Mouse (Mus musculus) gastrocnemius, adult 2 months (tissue): ENCODE data around the gene A2m. TPM values are rescaled to one million over a fixed set of nuclear protein-coding genes. Genes with fewer than 3 reads are reported as not detected.

Experiments used
- DNase-seq: peaks from one replicate; pipeline ENCODE4 v3.0.0; 2022
- H3K27ac ChIP-seq: fragments of 200-600 bp; 2 replicates; pipeline ENCODE4 v1.8.1; 2022; ENCODE audit warnings: mild to moderate bottlenecking
- H3K4me3 ChIP-seq: fragments of 200-600 bp; 2 replicates; pipeline ENCODE4 v1.8.1; 2022; ENCODE audit warnings: mild to moderate bottlenecking, moderate library complexity
- CTCF ChIP-seq: fragments of 200-600 bp; IDR thresholded peaks from 2 replicates; pipeline ENCODE4 v1.8.1; 2022; ENCODE audit warnings: antibody characterized with exemption, mild to moderate bottlenecking, moderate library complexity
- intact Hi-C: fragments of 180-260 bp; cut with DNase I; formaldehyde crosslinking; loops from one replicate; pipeline ENCODE4 v1.15.1; 2025
- long read RNA-seq, 2 experiments: library from polyadenylated mRNA; stranded (forward); transcript quantifications; one replicate each; pipeline ENCODE4 v2.0.0; 2021
- total RNA-seq, 2 experiments: library from RNA; stranded (reverse); gene quantifications; 2 replicates each; pipeline ENCODE4 v1.2.3; 2021

Gene A2m
- not detected for total RNA-seq
- long read RNA-seq, experiment 1 = 0 reads
- long read RNA-seq, experiment 2 = 0 reads

DNA sequence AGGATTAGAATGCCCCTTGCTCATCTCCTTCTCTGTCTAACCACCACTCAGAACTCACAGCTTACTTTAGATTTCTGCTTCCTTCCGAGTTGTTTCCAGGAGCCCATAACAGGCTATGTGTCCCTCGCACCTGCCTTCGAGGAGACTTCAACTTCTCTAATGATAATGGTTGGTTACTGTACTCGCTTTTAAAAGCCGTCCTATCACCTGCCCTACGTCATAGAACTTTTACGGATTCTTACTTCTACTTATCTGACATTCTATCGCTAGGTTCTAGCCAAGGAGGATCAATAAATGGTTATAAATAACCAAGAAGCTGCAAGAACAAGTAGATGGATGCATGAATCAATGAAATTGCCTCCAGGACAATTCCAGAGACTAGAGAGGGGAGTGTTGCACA lies at the start of gene A2m:
TSS of gene A2m (plus strand) at position 301 of the 400 bp plus-strand sequence.
- intact Hi-C loops = no loop called here
- TF ChIP-seq CTCF = no peak
- H3K4me3 ChIP-seq = no peak within 1 kb of the TSS

DNA sequence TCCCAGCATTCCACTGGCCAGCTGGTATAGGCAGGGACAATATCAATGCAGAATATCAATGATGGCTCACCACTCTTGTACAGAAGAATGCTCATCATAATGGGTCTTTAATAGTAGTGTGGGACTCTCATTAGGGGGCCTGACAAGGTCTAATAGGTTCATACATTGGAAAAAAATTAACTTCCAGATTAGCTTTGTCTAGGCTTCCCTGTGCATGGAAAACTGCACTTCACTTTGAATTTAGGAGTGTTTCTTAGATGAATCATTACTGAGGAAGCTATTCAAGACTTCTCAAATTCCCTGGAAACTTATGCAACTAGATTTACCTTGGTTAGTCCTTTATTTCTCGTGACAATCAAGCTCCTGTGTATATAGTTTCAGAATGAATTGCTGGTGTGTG lies 45.0 kb upstream of the A2m start:
- Histone ChIP-seq H3K27ac (no peak overlapping the region), H3K4me3 (no peak overlapping the region)
- TF ChIP-seq CTCF = no peak
- no peak for DNase-seq
- intact Hi-C loops = no loop called here

More for the DNA sequence above, at the start of gene A2m:
- DNase-seq = no peak
- H3K27ac ChIP-seq = no peak within 1 kb of the TSS

DNA sequence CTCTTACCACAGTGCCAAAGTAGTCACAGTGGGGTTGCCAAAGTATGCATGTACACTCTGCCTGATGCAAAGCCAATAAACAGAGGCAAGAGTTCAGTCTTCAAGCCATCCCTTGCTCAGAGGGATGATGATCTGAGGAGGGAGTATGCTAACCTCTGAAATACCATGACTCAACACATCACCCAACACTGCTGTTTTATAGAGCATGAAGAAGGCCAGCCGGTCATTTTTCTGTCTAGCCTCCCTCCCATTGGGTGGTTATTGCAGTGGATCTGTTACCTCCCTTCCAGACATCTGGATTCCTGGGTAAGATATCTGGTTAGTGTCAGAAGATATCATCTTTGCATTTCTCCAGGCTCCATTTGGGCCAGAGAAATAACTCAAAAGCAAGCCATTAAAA lies 34.2 kb upstream of the A2m start:
- no peak overlapping the region for H3K4me3 ChIP-seq
- TF ChIP-seq CTCF = no peak
- intact Hi-C loops = no loop called here
- no peak overlapping the region for H3K27ac ChIP-seq
- DNase-seq = no peak

DNA sequence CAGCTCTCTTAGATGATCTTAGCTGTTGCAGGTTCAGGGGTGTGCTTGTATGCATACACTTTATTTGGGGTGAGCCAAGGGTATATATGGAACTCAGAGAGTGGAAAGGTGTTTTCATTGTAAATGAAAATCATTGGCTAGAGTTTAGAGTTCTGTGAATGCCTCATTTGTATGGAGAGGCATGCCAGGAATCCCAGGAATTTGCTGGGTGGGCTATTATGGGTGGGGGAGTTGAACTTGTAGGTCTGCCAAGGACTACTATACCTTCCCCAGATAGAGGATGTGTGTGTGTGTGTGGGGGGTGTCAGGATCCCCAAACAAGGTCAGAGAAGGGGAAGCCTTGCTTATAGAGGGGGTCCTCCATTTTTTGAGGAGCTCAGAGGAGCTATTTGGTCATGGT lies 27.3 kb upstream of the A2m start:
- no peak for DNase-seq
- intact Hi-C loops = no loop called here
- H3K4me3 ChIP-seq = no peak overlapping the region
- no peak overlapping the region for H3K27ac ChIP-seq
- no peak for TF ChIP-seq CTCF

DNA sequence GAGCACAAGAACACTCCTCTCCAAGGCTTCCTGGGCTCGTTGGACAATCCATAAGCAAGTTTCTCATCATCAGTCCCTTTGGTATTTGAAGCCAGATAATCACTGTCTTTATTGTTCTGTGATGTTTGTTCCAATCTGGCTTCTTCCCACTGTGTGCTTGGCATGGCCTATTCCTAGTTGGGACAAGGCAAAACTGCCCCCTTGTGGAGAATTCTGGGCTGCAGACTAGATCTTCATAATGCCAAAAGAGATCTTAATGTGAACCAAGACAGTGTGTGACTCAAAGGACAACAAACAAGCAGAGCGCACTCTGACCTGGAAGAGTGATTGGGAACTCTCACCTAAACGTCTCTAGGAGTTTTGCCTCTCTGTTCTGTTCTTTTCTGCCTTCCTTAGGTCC lies 23.4 kb upstream of the A2m start:
- no peak overlapping the region for H3K4me3 ChIP-seq
- intact Hi-C loops = loop anchor here (5.0 kb wide), 1 partner anchor 49 kb away; no protein-coding TSS in a partner anchor
- no peak overlapping the region for H3K27ac ChIP-seq
- TF ChIP-seq CTCF = peak; percentile 54
- DNase-seq = no peak

DNA sequence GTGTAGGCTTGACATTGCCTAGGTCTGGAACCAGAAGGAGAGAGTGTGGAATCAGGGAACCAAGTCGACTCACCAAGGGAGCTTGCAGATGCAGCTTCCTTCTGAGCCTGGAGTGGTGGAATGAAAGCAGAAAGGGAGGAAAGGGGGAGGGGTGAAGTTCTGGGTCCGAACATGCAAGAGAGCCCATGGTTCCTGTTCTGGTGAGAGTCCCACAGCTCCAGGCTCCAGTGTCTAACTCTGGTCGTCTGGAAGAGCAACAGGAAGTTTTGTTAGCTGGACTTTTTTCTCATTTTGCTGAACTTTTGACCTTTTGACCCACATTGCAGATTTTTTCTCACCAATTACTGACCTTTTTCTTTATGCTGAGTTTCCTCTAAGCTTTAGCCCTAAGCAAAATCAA lies 17.7 kb upstream of the A2m start:
- no peak overlapping the region for H3K27ac ChIP-seq
- intact Hi-C loops = no loop called here

DNA sequence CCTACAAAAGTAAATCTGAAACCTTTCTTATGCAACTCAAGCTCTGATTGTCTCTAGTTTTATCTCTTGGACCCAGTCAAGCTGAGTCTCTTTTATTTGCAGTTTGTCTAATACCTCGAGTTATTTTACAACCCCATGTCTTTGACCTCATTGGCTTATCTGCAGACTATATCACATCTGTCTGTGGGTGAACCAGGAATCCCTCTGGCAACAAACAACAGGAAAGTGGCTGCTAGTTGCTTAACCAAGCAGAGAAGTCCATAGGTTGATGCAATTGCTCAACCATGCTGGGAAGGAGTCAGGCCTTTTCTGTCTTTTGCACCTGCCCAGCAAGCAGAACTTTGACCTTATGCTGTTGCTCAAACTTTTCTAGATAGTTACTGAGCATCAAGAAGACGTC lies 12.7 kb upstream of the A2m start:
- no peak for DNase-seq
- H3K4me3 ChIP-seq = no peak overlapping the region
- TF ChIP-seq CTCF = no peak
- intact Hi-C loops = no loop called here
- no peak overlapping the region for H3K27ac ChIP-seq

More for the DNA sequence above, 17.7 kb upstream of the A2m start:
- TF ChIP-seq CTCF = no peak
- no peak for DNase-seq
- no peak overlapping the region for H3K4me3 ChIP-seq

DNA sequence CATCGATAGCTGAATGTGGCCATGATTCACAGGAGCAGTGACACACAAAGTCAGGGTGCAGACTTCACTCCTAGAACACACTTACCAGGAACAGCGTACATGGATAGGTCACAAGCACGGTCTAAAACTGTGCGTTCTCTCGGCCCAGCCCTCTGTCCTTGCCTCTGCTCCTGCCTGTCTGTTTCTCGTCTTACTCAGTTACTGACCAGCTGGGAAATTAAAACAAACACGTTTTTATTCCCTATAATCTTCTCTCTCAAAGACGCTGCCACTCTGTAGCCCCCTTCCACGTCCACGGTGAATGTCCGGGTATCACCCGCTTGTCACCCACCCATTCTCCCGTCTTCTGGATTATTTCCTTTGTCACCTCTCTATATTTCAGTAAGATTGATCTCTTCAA lies 656 bp upstream of the A2m start:
- no peak for TF ChIP-seq CTCF
- intact Hi-C loops = no loop called here
- no peak for DNase-seq
- no peak overlapping the region for H3K4me3 ChIP-seq
- no peak overlapping the region for H3K27ac ChIP-seq

DNA sequence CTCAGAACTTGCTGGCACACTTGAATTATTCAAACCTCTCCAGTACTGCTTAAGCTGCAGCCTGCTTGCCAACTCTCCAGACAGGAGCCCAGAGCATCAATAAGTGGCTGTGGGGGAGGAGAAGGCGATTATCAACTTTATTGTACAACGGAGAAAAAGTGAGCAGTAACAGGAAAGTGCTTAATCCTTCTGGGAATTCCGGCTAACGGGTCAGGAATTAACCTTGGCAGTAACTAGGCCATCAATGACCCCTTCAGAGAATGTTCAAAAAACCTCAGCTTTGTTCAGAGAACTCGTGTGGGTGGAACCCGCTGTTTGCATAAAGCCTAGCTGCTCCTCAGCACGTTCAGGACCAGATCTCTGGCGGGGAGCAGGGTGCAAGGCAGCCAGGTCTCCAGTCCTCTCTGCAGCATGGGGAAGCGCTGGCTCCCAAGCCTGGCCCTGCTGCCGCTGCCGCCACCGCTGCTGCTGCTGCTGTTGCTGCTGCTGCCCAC lies 749 bp downstream of the A2m start:
- DNase-seq = no peak
- H3K27ac ChIP-seq = no peak overlapping the region
- TF ChIP-seq CTCF = no peak
- intact Hi-C loops = no loop called here
- no peak overlapping the region for H3K4me3 ChIP-seq

DNA sequence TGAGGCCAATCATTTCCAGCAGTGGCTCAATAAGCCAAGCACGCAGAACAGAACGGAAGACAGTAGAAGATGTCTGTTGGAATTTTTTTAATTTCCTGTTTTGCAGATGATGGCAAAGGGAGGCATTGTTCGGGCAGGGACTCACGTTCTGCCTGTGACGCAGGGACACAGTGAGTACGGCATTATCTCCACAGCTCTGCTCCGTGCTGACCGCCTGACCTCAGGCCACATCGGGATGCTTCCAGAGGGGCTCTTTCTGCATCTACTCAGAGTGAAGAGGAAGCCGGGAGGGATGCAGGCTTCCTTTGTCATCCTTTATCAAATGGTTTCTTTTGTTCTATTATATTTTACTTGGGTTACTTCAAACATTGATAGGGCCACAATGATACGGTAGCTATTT lies 13.3 kb downstream of the A2m start:
- intact Hi-C loops = no loop called here
- no peak for DNase-seq
- no peak overlapping the region for H3K4me3 ChIP-seq
- no peak overlapping the region for H3K27ac ChIP-seq
- no peak for TF ChIP-seq CTCF

Other genes starting within 250 kb of the A2m start
- under 1 TPM; 0.41 to 0.70 TPM for gene Iqsec3, start 161.7 kb upstream of the A2m start, total RNA-seq
- not detected for gene Gm7298, start 97.6 kb downstream of the A2m start, total RNA-seq
- not detected for gene Mug1, start 203.2 kb downstream of the A2m start, total RNA-seq